Mouse (Mus musculus): ENCODE measurements around the gene Sp1. TPM values are rescaled to one million over a fixed set of nuclear protein-coding genes. Genes with fewer than 3 reads are reported as not detected.

Sp1 gene
- polyA plus RNA-seq (2016; fragmentation: Nextera tagmentation; extraction: Ambion mirVana): 9.7 and 9.9 TPM in 2 replicates

DNA sequence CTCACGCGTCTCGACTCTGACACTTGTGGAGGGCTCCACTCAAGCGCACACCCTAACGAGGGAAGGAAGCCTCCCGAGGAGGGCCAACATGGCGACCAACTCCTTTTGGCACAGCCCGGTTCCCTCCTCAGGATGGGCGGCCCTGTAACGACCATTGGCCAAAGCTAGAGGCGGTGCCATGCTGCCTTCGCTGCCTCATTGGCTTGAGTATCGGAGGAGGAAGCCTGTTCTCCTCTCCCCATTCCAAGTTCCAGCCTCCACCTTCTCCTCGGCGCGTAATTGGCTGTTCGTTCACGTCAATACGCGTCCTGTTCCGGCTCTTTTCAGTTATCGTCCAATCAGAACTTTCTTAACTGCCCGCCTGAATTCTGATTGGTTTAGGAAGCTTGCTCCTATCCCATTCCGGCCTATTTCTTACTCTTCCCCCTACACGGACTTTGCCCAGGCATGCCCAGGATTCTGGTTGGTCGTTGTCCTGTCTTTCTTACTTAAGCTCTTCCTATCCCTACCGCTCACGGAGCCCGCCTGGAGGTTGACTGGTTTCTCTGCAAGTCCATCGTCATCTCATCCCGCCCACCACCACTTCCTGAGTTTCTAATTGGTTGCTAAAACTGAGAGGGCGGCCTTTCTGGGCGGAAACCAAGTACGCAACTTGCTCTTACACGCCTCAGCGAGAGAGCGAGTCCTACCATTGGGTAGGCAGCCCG is at the start of gene Sp1:
Sp1 (plus strand) TSS at position 655 of the 707 bp plus-strand sequence.
- peaks cover 32% of the 10 kb centered on the region for H3K36me3 ChIP-seq (replicated peaks)
- no peaks in the 10 kb centered on the region for H3K27me3 ChIP-seq (ENCODE audit: poor library complexity, severe bottlenecking)
- no peaks in the 10 kb centered on the region for H3K9me3 ChIP-seq
- under 1% methylated on average over 38 of the region's 38 CpGs for WGBS
- DNase-seq (ENCODE audit: extremely low spot score, low spot score): peak; percentile 98
- peak within 1 kb of the TSS; percentile 79 for H3K4me3 ChIP-seq
- H3K27ac ChIP-seq: peak within 1 kb of the TSS; percentile 99
- peaks cover 58% of the 10 kb centered on the region for H3K4me1 ChIP-seq

DNA sequence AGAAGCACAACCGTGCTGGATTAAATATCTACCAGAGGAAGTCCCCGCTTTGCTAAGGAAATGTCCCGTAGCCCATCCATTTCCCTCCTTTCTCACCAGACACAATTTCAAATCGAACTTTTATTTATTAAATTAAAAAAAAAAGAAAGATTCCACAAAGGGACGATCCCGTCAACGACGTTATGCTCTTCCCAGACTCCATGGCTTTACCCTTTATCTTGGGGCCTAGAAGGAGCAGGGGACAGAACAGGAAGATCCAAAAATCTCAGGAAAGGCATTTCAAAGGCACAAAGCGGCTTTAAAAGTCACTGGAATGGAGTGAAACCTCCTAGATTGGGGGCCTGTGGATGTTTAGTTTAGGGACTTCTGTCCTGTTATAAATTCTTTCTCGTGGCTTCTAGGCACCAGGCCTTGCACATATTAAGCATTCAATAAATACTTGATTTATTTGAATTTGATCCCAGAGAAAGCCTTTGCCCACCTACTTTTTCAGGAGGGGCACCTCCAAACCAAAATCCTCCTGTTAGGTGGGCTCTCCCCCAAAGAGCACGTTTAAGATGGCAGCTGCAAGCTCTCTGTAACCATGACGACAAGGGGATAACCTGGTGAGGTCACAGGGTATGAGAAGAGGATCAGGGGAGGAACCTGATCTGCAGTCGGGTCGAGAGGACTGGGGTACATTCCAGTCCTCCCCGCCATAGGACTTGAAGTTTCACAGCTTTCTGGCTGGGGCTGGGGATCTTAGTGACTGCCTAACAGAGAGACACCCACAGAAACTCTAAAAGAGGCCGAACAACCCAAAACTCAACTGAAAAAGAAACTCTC is 49.2 kb upstream of the Sp1 start:
- Histone ChIP-seq H3K27me3 (ENCODE audit: poor library complexity, severe bottlenecking) (peaks cover 46% of the 10 kb centered on the region), H3K4me1 (peaks cover 52% of the 10 kb centered on the region), H3K4me3 (peak overlapping the region; percentile 58), H3K27ac (peak overlapping the region; percentile 95), H3K9me3 (no peaks in the 10 kb centered on the region), H3K36me3 (replicated peaks) (no peaks in the 10 kb centered on the region)
- WGBS: 14% methylated on average over 16 of the region's 16 CpGs
- DNase-seq (ENCODE audit: extremely low spot score, low spot score): no peak

DNA sequence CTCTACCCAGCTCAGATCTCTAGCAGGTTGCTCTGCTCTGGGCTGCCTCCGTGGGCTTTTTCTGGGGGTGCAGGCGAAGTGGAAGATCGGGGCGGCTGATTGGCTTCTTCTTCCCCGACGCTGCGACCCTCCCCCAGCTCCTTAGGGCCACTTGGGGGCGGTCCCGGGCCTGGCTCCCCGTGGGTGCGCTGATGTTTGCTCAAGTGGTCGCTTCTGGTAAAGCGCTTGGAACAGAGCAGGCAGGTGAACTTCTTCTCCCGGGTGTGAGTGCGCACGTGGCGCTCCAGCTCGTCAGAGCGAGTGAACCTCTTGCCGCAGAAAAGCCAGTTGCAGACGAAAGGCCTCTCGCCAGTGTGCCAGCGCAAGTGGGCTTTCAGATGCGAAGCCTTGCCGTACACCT is 47.8 kb upstream of the Sp1 start:
- DNase-seq (ENCODE audit: extremely low spot score, low spot score): no peak
- Histone ChIP-seq H3K9me3 (no peaks in the 10 kb centered on the region), H3K27ac (peak overlapping the region; percentile 70), H3K36me3 (replicated peaks) (no peaks in the 10 kb centered on the region), H3K4me3 (peak overlapping the region; percentile 44), H3K27me3 (ENCODE audit: poor library complexity, severe bottlenecking) (peaks cover 60% of the 10 kb centered on the region), H3K4me1 (peaks cover 63% of the 10 kb centered on the region)
- WGBS: 2% methylated on average over 25 of the region's 25 CpGs

DNA sequence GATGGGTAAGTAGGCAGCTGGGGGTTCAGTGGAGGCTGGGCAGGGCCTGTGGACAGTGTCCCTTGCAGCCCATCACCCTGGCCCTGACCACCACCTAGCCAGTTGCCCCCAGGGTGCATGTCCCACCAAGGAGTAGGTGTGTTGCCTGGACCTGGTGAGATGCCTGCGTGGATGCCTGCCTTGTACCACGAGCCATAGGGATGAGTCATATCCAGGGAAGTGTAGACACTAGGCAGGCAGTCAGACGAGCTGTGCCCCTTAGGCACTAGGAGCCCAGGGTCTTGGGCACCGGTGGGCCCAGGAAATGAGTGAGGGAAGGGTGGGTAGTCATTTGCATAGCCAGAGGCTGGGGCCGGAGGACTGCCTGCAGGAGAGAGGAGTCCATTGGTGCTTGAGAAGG is 47.1 kb upstream of the Sp1 start:
- 26% methylated on average over 5 of the region's 5 CpGs for WGBS
- Histone ChIP-seq H3K9me3 (no peaks in the 10 kb centered on the region), H3K4me1 (peaks cover 63% of the 10 kb centered on the region), H3K27ac (peak overlapping the region; percentile 70), H3K36me3 (replicated peaks) (no peaks in the 10 kb centered on the region), H3K4me3 (peak overlapping the region; percentile 44), H3K27me3 (ENCODE audit: poor library complexity, severe bottlenecking) (peaks cover 67% of the 10 kb centered on the region)
- no peak for DNase-seq (ENCODE audit: extremely low spot score, low spot score)

DNA sequence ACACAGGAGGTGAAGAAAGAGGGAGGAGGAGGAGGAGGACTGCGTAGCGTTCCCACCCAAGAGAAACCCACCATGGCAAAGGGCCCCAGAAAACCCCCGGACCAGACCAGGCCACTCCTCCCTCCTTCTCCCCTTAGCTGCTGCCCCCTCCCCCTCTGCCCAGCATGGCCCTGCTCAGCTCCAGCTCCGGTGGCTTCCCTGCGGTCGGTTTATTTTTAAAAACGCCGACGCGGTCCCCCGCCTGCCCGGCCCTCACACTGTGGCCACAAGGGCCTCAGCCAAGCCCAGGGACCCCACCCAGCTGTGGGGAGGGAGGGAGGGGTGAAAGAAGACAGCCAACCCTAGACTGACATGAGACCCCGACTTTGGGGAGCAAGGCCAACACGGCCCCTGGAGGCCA is 43.3 kb upstream of the Sp1 start:
- H3K4me3 ChIP-seq: peak overlapping the region; percentile 34
- H3K27ac ChIP-seq: peak overlapping the region; percentile 81
- H3K27me3 ChIP-seq (ENCODE audit: poor library complexity, severe bottlenecking): peaks cover 87% of the 10 kb centered on the region
- WGBS: 12% methylated on average over 14 of the region's 14 CpGs
- H3K4me1 ChIP-seq: peaks cover 52% of the 10 kb centered on the region
- H3K9me3 ChIP-seq: no peaks in the 10 kb centered on the region
- no peak for DNase-seq (ENCODE audit: extremely low spot score, low spot score)
- no peaks in the 10 kb centered on the region for H3K36me3 ChIP-seq (replicated peaks)

DNA sequence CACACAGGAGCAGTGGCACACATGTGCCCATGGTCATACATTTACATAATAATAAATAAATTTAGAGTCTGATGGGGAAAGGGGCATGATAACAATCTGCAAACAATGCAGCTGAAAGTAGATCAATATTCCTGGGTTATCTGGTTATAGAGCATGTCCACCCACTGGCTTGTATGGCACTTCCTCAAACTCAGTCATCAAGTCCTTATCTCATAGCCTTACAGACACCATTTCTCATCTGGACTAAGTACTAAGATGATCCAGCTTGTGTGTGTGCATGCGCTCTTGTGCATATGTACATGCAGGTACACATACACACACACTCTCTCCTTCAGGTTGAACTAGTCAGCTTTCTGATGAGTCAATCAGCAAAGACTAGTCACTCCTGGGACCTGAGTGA is 41.3 kb upstream of the Sp1 start:
- Histone ChIP-seq H3K27me3 (ENCODE audit: poor library complexity, severe bottlenecking) (peaks cover 82% of the 10 kb centered on the region), H3K9me3 (no peaks in the 10 kb centered on the region), H3K36me3 (replicated peaks) (no peaks in the 10 kb centered on the region), H3K27ac (no peak overlapping the region), H3K4me3 (no peak overlapping the region), H3K4me1 (peaks cover 32% of the 10 kb centered on the region)
- DNase-seq (ENCODE audit: extremely low spot score, low spot score): no peak
- WGBS: 94% methylated on average over 1 of the region's 1 CpGs

DNA sequence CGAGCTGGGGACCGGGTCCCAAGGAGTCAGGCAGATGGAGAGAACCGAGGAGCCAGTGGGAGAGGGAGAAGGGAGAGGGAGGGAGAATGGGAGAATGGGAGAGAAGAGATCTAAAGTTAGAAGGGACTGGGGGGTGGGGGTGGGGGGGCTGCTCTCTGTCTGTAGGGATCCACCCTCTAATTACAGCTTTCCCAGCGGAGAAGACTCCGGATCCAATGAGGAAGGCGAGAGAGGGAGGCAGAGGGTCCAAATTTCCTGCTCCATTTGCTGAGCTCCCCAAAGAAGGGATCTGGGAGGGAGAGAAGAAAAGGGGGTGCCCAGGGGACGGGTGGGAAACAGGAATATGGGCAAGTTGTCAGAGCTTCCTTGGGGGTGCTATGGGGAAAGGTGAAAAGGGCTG is 39.7 kb upstream of the Sp1 start:
- Histone ChIP-seq H3K27me3 (ENCODE audit: poor library complexity, severe bottlenecking) (peaks cover 90% of the 10 kb centered on the region), H3K36me3 (replicated peaks) (no peaks in the 10 kb centered on the region), H3K27ac (peak overlapping the region; percentile 68; the same call in 1 of the 2 replicates), H3K9me3 (no peaks in the 10 kb centered on the region), H3K4me1 (peaks cover 47% of the 10 kb centered on the region), H3K4me3 (peak overlapping the region; percentile 45)
- DNase-seq (ENCODE audit: extremely low spot score, low spot score): no peak
- 4% methylated on average over 7 of the region's 7 CpGs for WGBS

DNA sequence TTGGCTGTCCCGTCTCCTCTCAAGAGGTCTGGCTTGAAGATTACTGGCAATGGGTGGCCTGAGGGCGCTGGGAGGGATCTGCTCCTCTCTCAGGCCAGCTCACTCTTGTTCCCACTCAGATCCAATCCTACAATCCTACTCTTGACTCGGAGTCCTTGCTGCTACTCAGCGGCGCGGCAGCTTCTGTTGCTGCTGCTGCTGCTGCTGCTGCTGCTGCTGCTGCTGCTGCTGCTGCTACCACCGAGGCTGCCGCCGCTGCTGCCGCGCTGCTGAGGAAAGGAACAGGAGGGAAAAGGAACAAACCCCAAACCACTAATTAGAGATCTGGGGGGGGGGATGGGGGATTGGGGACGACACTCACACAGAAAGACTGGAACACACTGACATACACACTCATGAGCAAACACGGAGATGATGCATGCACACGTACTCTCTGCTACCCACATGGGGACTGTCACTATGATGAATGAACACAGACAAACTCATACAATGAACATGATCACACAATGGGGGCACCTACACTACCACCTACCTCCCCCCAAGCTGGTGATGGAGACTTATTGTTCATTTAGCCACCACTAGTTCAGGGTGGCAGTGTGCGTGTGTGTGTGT is 39.1 kb upstream of the Sp1 start, which contains the start of gene Sp7:
Sp7 (minus strand) TSS at position 450 of the 612 bp plus-strand sequence.
- Histone ChIP-seq H3K27ac (peak within 1 kb of the TSS; percentile 68), H3K9me3 (no peaks in the 10 kb centered on the region), H3K36me3 (replicated peaks) (no peaks in the 10 kb centered on the region), H3K4me3 (peak within 1 kb of the TSS; percentile 45), H3K27me3 (ENCODE audit: poor library complexity, severe bottlenecking) (peaks cover 95% of the 10 kb centered on the region), H3K4me1 (peaks cover 47% of the 10 kb centered on the region)
- peak; percentile 30 for DNase-seq (ENCODE audit: extremely low spot score, low spot score)
- WGBS: 9% methylated on average over 15 of the region's 15 CpGs

DNA sequence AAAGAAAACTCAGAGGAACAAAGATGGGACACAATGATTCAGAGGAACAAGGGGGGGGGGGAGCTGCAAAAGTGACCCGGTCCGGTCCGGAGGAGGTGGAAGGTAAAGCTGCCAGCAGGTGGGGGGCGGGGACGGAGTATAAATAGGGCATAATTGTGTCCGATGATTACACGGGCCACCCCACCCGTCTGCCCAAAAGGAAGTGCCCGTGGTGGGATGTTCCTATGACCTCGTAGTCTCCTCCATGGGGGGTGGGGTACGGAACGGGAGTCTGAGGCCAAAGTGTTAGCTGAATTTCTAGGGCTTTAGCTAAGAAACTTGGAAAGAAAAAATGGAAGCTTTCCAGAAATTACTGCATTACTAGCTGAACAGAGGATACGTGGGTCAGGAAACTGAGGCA is 36.0 kb upstream of the Sp1 start:
- Histone ChIP-seq H3K4me3 (no peak overlapping the region), H3K27me3 (ENCODE audit: poor library complexity, severe bottlenecking) (peaks cover 74% of the 10 kb centered on the region), H3K9me3 (no peaks in the 10 kb centered on the region), H3K27ac (0 out of 2 replicates have a peak overlapping the region, but pooled peaks have one; percentile 70), H3K36me3 (replicated peaks) (no peaks in the 10 kb centered on the region), H3K4me1 (peaks cover 39% of the 10 kb centered on the region)
- 13% methylated on average over 13 of the region's 13 CpGs for WGBS
- no peak for DNase-seq (ENCODE audit: extremely low spot score, low spot score)

DNA sequence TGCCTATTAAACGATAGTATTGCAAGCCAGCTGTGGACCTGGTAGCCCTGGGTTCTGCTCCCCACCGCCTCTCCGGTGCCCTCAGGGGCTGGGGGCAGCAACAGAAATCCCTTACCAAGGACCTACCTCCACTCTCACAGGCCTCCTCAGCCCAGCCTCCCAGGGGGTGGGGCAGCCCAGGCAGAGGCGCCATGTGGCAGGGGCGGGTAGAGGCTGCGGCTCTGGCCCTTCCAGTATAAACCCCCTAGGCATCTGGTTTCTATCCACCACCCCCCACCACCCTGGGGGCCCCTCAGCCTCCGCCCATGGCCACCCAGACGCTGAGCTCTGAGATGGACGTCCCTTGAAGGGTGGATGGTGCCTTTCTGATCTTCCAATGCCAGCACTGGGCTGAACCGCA is 35.2 kb upstream of the Sp1 start:
- Histone ChIP-seq H3K9me3 (no peaks in the 10 kb centered on the region), H3K27me3 (ENCODE audit: poor library complexity, severe bottlenecking) (peaks cover 74% of the 10 kb centered on the region), H3K36me3 (replicated peaks) (no peaks in the 10 kb centered on the region), H3K27ac (peak overlapping the region; percentile 70), H3K4me3 (peak overlapping the region; percentile 22; the same call in 1 of the 2 replicates), H3K4me1 (peaks cover 35% of the 10 kb centered on the region)
- DNase-seq (ENCODE audit: extremely low spot score, low spot score): no peak
- WGBS: 9% methylated on average over 10 of the region's 10 CpGs

DNA sequence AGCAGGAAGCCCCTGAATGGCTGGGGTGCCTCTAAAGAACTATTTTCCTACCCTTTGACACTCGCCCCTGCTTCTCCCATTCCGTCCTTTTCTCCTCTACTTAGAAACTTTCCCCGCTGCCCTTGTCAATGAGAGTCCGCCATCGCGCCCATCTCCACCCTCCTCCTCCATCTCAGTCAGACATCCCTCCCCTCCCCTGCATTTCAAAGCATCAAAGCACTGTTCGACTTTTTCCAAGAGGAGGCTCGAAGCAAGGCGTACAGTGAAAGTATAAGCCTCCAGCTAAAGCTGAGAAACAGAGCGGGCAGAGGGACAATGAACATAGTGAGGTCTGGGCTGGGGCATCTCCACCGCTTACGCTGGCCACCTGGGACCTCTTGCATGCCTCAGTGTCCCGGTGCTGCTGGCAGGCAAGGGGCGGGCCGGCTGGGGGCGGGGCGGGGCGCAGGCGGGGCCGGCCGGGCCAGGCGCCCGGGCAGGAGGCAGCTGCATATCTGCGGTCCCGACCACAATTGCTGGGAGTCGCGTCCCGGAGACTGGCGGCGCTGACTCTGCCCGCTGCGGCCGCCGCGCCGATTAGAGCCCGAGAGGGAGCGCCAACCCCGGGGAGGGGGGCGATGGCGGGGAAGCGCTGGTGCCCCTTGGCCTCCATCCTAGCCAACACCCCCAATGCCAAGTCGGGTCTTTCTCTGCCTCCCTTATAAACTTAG is 29.3 kb upstream of the Sp1 start:
- peaks cover 32% of the 10 kb centered on the region for H3K4me1 ChIP-seq
- DNase-seq (ENCODE audit: extremely low spot score, low spot score): peak; percentile 63
- peak overlapping the region; percentile 86 for H3K27ac ChIP-seq
- H3K4me3 ChIP-seq: peak overlapping the region; percentile 74
- no peaks in the 10 kb centered on the region for H3K9me3 ChIP-seq
- under 1% methylated on average over 43 of the region's 43 CpGs for WGBS
- no peaks in the 10 kb centered on the region for H3K36me3 ChIP-seq (replicated peaks)
- H3K27me3 ChIP-seq (ENCODE audit: poor library complexity, severe bottlenecking): peaks cover 39% of the 10 kb centered on the region

DNA sequence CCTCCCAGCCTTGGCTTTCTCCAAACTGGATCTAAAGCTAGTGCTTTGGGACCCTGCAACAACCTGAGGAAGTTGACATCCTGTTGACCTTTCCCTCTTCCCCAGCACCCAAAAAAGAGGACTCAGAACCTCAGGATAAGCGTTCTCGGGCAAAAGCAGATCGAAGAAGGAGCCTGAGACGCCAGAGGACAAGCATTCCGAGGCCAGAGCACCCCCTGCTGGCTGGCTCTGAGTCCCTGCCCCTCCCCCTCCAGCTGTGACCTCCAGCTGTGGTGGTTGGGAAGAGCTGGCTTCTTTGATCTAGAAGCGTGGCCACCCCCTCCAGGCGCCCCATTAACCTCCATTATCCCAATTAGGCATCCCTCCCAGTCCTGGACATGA is 28.8 kb upstream of the Sp1 start:
- Histone ChIP-seq H3K4me3 (peak overlapping the region; percentile 74), H3K27ac (peak overlapping the region; percentile 86), H3K36me3 (replicated peaks) (no peaks in the 10 kb centered on the region), H3K9me3 (no peaks in the 10 kb centered on the region), H3K4me1 (peaks cover 36% of the 10 kb centered on the region), H3K27me3 (ENCODE audit: poor library complexity, severe bottlenecking) (peaks cover 34% of the 10 kb centered on the region)
- DNase-seq (ENCODE audit: extremely low spot score, low spot score): peak; percentile 83
- under 1% methylated on average over 7 of the region's 7 CpGs for WGBS

Measured in forebrain, embryonic 10.5 days (tissue).